Mouse (Mus musculus) heart, embryonic 11.5 days (tissue): Measurements from ENCODE around the gene Ust. TPM values are rescaled to one million over a fixed set of nuclear protein-coding genes. Genes with fewer than 3 reads are reported as not detected.

ENCODE experiments used
- ATAC-seq: fragments of 200-750 bp; cut with Nextera tagmentation; replicated peaks from 2 replicates; pipeline ENCODE4 v1.8.0; 2017; ENCODE audit warnings: moderate library complexity; ENCODE audit not compliant: insufficient number of reproducible peaks, low FRiP score, low TSS enrichment
- H3K27ac ChIP-seq: fragments of 300-500 bp; sonication (generic); 2 replicates; pipeline ENCODE4 v1.5.1; 2014; ENCODE audit warnings: mild to moderate bottlenecking, low read depth, low read length
- H3K27me3 ChIP-seq: fragments of 300-500 bp; sonication (generic); 2 replicates; pipeline ENCODE4 v1.6.1; 2014; ENCODE audit warnings: mild to moderate bottlenecking, low read length, mixed read lengths; ENCODE audit not compliant: control insufficient read depth, insufficient read depth
- H3K36me3 ChIP-seq: fragments of 300-500 bp; sonication (generic); 2 replicates; pipeline ENCODE4 v1.6.1; 2014; ENCODE audit warnings: mild to moderate bottlenecking, low read length, moderate library complexity, mixed read lengths; ENCODE audit not compliant: control insufficient read depth, insufficient read depth
- H3K4me1 ChIP-seq: fragments of 300-500 bp; sonication (generic); 2 replicates; pipeline ENCODE4 v1.6.1; 2014; ENCODE audit warnings: low read length; ENCODE audit not compliant: control insufficient read depth, insufficient read depth
- H3K4me2 ChIP-seq: fragments of 300-500 bp; sonication (generic); 2 replicates; pipeline ENCODE4 v1.6.1; 2014; ENCODE audit warnings: mild to moderate bottlenecking, moderate library complexity
- H3K4me3 ChIP-seq: fragments of 300-500 bp; sonication (generic); 2 replicates; pipeline ENCODE4 v1.5.1; 2014; ENCODE audit warnings: low read depth, low read length
- H3K9ac ChIP-seq: fragments of 300-500 bp; sonication (generic); 2 replicates; pipeline ENCODE4 v1.6.1; 2014; ENCODE audit warnings: mild to moderate bottlenecking, low read depth, low read length, moderate library complexity
- H3K9me3 ChIP-seq: fragments of 300-500 bp; sonication (generic); replicated peaks from 2 replicates; pipeline ENCODE4 v1.6.1; 2016; ENCODE audit warnings: low read length; ENCODE audit not compliant: control insufficient read depth
- WGBS: fragments of 180-500 bp; shearing (Covaris S2); extraction: QIAGEN DNeasy Blood & Tissue Kit; methylation state at CpG from one replicate; pipeline ENCODE4 v1.1.7; 2014; ENCODE audit not compliant: insufficient replicate concordance; 5-methylcytosine and 5-hydroxymethylcytosine counted together
- polyA plus RNA-seq: library from polyadenylated mRNA; unstranded; fragments of >200 nt; fragmentation: Nextera tagmentation; extraction: Ambion mirVana; gene quantifications from 2 replicates; pipeline ENCODE4 v1.2.1, GENCODE M21; 2014

The Ust gene
- polyA plus RNA-seq, 1 experiment from 2014 or later: 2.5 TPM

DNA sequence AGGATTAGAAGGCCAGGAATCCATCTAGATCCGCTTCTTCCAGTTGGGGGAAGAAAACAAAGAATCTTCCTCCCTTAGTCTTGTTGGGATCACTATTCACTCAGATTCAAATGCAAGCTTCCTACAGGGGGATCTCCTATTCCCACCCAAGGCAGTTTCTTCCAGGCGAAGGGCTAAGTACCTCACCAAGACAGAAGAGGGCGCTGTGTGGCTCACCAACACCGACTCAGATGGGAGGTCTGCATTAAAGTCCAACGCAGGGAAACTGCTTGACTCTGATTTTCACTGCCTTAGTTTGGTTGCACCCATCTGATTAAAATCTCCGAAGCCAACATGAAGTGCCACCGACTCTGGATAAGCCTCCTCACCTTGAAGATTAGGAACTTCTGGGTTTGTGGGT is 10.5 kb upstream of the Ust start:
- Histone ChIP-seq H3K36me3 (no peaks in the 10 kb centered on the region), H3K9ac (no peak overlapping the region), H3K4me3 (no peak overlapping the region), H3K9me3 (no peaks in the 10 kb centered on the region), H3K27me3 (no peaks in the 10 kb centered on the region), H3K4me2 (no peak overlapping the region), H3K4me1 (no peaks in the 10 kb centered on the region), H3K27ac (no peak overlapping the region)
- 32% methylated on average over 7 of the region's 7 CpGs for WGBS
- no peak for ATAC-seq

DNA sequence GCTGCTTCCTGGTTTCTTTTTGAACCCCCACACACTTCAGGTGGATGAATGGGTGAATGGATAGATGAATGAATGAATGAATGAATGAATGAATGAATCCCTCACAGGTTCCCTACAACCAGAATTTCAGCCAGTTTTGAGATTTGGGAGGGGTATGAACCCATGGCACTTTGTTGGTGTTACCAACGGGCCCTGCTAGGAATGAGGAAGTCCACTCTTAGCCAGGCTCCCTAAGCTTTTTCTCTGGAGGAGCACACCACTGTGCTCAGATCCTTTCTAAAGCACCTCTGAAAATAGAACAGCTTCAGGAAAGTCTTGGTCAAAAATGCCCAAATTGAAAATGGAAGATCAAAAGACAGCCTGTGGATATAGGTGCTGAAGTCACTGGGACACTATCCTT is 6.7 kb upstream of the Ust start:
- H3K27ac ChIP-seq: no peak overlapping the region
- H3K4me2 ChIP-seq: no peak overlapping the region
- H3K27me3 ChIP-seq: no peaks in the 10 kb centered on the region
- H3K9me3 ChIP-seq: no peaks in the 10 kb centered on the region
- no peak overlapping the region for H3K9ac ChIP-seq
- no peaks in the 10 kb centered on the region for H3K4me1 ChIP-seq
- H3K4me3 ChIP-seq: no peak overlapping the region
- no peaks in the 10 kb centered on the region for H3K36me3 ChIP-seq
- 84% methylated on average over 1 of the region's 1 CpGs for WGBS
- ATAC-seq: no peak

DNA sequence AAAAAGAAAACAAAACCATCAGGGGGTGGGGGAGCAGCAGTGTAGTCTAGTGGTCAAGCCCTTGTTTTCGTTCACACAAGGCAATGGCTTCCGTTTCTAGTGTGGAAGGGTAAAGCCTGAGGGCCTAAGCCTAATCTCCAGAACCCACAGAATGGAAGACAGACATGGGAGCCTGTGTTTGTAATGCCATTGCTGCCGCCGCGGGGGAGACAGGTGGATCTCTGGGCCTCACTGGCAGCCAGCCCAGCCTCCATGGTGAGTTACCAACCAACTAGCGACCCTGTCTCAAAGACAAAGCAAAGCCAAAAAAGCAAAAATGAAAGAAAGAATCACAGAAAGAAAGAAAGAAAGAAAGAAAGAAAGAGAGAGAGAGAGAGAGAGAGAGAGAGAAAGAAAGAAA is 2.9 kb upstream of the Ust start:
- Histone ChIP-seq H3K27ac (no peak overlapping the region), H3K9ac (no peak overlapping the region), H3K4me1 (no peaks in the 10 kb centered on the region), H3K4me3 (no peak overlapping the region), H3K27me3 (peaks cover 12% of the 10 kb centered on the region), H3K36me3 (no peaks in the 10 kb centered on the region), H3K4me2 (no peak overlapping the region), H3K9me3 (no peaks in the 10 kb centered on the region)
- WGBS: 63% methylated on average over 6 of the region's 6 CpGs
- ATAC-seq: no peak

DNA sequence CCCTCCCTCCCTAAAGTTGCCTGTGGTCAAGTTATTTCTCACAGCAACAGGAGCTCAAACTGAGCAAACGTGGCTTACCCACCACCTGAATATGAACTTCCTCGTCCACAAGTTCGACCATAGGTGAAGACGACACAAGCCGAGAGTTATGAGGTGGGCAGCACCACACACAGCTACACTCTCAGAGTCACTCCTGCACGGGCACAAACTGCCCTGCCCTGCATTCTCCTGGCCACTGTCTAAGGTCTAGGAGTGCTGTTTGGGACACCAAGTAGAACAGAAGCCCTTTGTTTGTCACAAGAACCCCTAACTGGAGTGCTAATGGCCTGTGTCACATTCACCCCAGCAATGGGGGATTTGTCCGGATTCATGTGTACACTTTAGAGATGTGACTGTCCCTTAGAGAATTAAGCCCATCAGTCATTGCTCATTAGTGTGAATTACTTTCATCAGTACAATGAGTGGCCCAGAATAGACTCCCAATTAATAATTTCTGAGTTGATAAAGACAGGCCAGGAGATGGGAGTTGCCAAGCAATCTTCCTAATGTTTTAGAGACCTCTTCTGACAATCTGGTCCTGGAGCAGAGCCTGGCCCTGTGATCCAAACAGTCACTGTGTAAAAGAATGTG is 2.3 kb upstream of the Ust start:
- Histone ChIP-seq H3K9me3 (no peaks in the 10 kb centered on the region), H3K27me3 (peaks cover 14% of the 10 kb centered on the region), H3K4me1 (no peaks in the 10 kb centered on the region), H3K9ac (no peak overlapping the region), H3K27ac (no peak overlapping the region), H3K4me3 (no peak overlapping the region), H3K4me2 (no peak overlapping the region), H3K36me3 (no peaks in the 10 kb centered on the region)
- 79% methylated on average over 7 of the region's 7 CpGs for WGBS
- ATAC-seq: no peak

DNA sequence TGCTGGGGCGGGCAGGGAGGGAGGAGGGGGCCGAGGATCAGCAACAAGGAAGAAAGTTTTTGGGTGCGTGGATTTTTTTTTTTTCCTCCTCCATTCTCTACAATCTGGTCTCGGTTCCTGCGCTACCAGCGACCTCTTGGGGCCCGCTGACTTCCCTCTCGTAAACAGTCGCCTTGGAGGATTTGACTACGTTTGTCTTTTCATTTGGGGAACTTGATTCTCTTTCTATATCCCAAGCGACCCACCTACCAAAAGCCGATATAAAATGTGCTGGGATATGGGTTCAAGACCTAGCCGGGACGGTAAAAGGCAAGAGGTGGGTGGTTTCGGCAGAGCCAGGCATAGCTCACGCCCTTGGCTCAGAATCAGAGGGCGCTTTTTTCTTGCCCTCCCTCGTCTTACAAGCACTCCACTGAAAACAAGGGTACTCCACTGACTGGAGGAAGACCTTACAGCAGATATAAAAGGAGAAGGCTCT is 428 bp upstream of the Ust start:
- Histone ChIP-seq H3K4me3 (peak overlapping the region; percentile 69), H3K4me2 (peak overlapping the region; percentile 70), H3K4me1 (no peaks in the 10 kb centered on the region), H3K9me3 (peaks cover 3% of the 10 kb centered on the region; the same call in 1 of the 2 replicates), H3K27me3 (peaks cover 17% of the 10 kb centered on the region), H3K9ac (peak overlapping the region; percentile 71), H3K36me3 (no peaks in the 10 kb centered on the region), H3K27ac (no peak overlapping the region)
- no peak for ATAC-seq
- WGBS: under 1% methylated on average over 18 of the region's 18 CpGs

DNA sequence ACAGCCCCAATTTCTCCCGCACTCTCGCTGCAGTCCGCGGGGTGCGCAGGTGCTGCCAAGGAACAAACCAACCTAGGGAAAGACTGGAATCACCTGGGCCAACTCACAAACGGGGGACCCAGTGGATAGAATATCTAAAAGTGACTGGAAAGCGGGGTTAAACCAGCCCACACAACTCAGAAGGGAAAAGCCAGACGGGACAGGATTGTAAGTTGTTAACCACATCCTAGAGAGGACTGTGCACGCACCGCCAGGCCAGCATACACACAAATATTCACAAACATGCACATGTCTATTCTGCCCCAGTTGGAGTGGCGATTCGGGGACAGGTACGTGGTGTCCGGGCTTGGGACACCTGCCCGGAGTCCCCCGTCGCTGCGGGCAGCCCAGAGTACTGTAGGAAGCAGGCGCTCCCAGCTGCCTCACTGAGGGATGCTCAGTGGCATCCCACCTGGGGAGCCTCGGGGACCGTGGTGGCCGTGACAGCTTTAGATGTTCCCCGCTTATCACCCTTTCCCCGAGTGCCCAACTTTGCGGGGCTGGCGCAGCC is 959 bp downstream of the Ust start:
- no peak for ATAC-seq

DNA sequence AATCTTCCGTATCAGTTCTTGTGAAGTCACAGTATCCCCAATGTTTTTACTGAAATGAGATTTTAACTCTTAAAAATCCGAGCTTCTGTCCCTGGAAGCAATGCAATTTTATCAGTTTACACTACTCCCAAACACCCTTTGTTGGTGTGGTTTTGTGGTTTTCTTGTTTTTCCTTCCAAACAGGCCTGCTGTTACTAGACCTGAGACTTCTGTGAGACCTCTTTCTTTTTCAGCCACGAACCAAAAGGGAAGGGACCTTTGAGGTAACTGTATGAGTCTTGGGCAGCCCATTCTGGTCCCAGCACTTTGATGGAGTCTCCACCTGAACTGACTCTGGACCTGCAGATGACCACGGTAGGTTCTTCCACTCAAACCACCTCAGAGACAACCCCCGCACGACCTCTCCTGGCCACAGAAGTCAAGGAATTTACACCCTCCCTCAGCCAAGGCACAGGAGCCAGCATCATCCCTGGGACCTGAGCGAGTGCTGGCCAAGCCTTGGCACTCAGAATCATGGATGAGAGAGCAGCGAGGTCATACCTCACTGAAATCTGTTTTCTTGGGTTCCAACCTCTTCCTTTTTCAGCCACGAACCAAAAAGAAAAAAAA is 1.6 kb downstream of the Ust start:
- no peaks in the 10 kb centered on the region for H3K4me1 ChIP-seq
- peaks cover 17% of the 10 kb centered on the region for H3K27me3 ChIP-seq
- peak overlapping the region; percentile 69; the same call in 1 of the 2 replicates for H3K4me3 ChIP-seq
- H3K9ac ChIP-seq: no peak overlapping the region
- H3K4me2 ChIP-seq: peak overlapping the region; percentile 70
- no peak for ATAC-seq
- H3K36me3 ChIP-seq: no peaks in the 10 kb centered on the region
- WGBS: 17% methylated on average over 9 of the region's 9 CpGs
- peaks cover 3% of the 10 kb centered on the region; the same call in 1 of the 2 replicates for H3K9me3 ChIP-seq
- H3K27ac ChIP-seq: no peak overlapping the region

More for the DNA sequence above, 959 bp downstream of the Ust start:
- Histone ChIP-seq H3K27ac (no peak overlapping the region), H3K9me3 (peaks cover 3% of the 10 kb centered on the region; the same call in 1 of the 2 replicates), H3K4me3 (peak overlapping the region; percentile 69), H3K9ac (peak overlapping the region; percentile 71), H3K4me1 (no peaks in the 10 kb centered on the region), H3K4me2 (peak overlapping the region; percentile 70), H3K36me3 (no peaks in the 10 kb centered on the region), H3K27me3 (peaks cover 17% of the 10 kb centered on the region)
- WGBS: 1% methylated on average over 26 of the region's 26 CpGs

DNA sequence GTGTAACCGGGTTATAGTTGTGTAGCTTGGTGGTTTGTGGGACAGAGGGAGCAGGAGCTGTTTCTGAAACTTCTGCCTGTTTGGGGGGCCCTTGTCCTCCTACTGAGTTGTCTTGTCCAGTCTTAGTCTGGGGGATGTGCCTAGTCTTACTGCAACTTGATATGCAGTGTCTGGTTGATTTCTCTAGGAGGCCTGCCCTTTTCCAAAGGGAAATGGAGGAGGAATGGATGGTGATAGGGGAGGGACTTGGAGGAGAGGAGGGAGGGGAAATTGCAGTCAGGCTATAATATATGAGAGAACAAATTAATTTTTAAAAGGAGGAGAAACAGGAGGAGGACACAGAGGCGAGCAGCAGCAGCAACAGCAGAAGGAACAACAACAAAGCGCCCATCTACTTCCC is 4.9 kb downstream of the Ust start:
- 84% methylated on average over 3 of the region's 3 CpGs for WGBS

More for the DNA sequence above, 4.9 kb downstream of the Ust start:
- Histone ChIP-seq H3K4me1 (no peaks in the 10 kb centered on the region), H3K9me3 (peaks cover 3% of the 10 kb centered on the region; the same call in 1 of the 2 replicates), H3K4me2 (no peak overlapping the region), H3K9ac (no peak overlapping the region), H3K27me3 (peaks cover 17% of the 10 kb centered on the region), H3K4me3 (no peak overlapping the region), H3K36me3 (no peaks in the 10 kb centered on the region), H3K27ac (no peak overlapping the region)
- ATAC-seq: no peak
